Mouse (Mus musculus): ENCODE data around the gene Kmt2c. TPM values are rescaled to one million over a fixed set of nuclear protein-coding genes. Genes with fewer than 3 reads are reported as not detected.

Kmt2c gene
- polyA plus RNA-seq, 1 experiment from 2014 or later, result 14.7 TPM

DNA sequence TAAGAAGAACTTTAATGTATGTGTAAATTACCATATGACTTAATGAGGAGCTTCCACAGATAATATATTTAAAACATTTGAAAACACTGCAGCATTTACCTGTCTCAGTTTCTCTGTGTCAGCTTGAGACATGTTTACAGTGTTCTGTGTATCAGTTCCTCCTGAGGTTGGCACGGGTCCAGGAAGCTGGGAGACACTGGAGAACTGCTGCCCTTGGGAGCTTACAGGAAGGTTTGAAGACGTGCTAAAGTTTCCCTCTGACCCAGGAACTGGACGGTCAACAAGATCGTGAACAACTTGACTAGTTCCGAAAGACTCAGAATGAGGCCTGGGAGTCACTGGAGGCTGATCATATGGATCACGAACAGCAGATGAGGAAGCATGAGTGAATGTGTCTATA lies 184.7 kb downstream of the Kmt2c start:
- ATAC-seq (ENCODE audit: low FRiP score, low read depth), result no peak
- Histone ChIP-seq H3K9ac (no peak overlapping the region), H3K9me3 (no peaks in the 10 kb centered on the region), H3K4me1 (replicated peaks) (no peaks in the 10 kb centered on the region), H3K36me3 (peaks cover 66% of the 10 kb centered on the region), H3K4me2 (no peak overlapping the region), H3K27me3 (no peaks in the 10 kb centered on the region), H3K4me3 (no peak overlapping the region), H3K27ac (replicated peaks) (no peak overlapping the region)
- 90% methylated on average over 6 of the region's 6 CpGs for WGBS

DNA sequence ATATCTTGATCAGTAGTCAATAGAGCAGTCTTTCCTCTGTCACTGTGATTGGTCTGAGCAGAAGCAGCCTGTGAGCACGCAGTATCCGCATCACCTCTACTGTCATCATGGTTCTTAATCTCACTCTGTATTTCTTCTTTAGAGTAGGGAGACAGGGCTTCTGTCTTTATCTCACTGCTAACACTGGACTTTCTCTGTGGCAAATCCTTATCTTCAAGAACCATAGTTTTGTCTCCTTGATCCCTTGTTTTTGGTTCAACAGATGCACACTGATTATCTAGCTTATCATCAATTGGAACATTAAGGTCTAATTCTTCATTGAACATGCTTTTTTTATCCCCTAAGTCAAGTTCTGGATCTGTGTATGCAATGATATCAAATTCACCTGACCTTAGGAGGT lies 188.4 kb downstream of the Kmt2c start:
- no peaks in the 10 kb centered on the region for H3K9me3 ChIP-seq
- H3K4me1 ChIP-seq (replicated peaks), result no peaks in the 10 kb centered on the region
- H3K36me3 ChIP-seq, result peaks cover 55% of the 10 kb centered on the region
- H3K4me2 ChIP-seq, result no peak overlapping the region
- no peaks in the 10 kb centered on the region for H3K27me3 ChIP-seq
- no peak for ATAC-seq (ENCODE audit: low FRiP score, low read depth)
- H3K4me3 ChIP-seq, result no peak overlapping the region
- WGBS, result 97% methylated on average over 2 of the region's 2 CpGs
- no peak overlapping the region for H3K27ac ChIP-seq (replicated peaks)
- no peak overlapping the region for H3K9ac ChIP-seq

DNA sequence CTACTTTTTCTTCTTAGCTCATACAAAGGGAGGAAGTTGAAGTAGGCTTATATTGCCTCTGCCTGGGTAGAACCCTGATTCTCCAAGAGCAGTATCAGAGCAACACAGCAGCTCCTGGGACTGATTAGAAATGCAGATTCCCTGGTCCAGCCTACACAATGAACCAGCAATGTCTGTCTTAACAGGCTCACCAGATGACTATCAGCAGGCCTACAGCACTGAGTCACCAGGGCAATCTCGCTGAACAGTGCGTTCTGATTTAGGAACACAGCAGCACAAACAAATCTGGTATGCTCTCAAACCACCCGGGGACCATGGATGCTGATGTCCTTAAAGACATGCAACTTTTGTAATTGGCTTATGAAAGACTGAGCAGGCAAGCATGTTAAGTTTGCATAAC lies 201.8 kb downstream of the Kmt2c start:
- Histone ChIP-seq H3K9ac (no peak overlapping the region), H3K9me3 (no peaks in the 10 kb centered on the region), H3K4me3 (no peak overlapping the region), H3K4me2 (no peak overlapping the region), H3K4me1 (replicated peaks) (0 out of 2 replicates have a peak, but pooled peaks cover 3% of the 10 kb centered on the region), H3K27me3 (no peaks in the 10 kb centered on the region), H3K27ac (replicated peaks) (no peak overlapping the region), H3K36me3 (peaks cover 35% of the 10 kb centered on the region)
- 40% methylated on average over 3 of the region's 3 CpGs for WGBS
- ATAC-seq (ENCODE audit: low FRiP score, low read depth), result no peak

DNA sequence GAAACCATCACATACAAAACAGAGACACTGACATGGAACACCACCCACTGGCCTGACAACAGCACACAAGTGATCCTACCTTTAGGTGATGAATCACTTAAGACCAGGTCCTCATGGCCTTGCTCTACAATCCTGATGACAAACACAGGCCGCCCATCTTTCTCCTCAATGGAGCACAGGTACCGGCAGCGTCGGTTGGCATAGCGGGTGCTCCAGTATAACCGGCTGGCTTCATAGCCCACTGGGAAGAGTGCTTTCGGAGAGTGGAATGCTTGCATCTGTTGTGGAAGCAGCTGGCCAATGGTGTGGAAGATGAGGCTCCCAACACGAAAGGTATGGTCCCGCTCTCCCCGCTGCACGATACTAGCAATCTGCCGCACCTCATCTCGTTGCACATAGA lies 214.6 kb downstream of the Kmt2c start:
- peaks cover 79% of the 10 kb centered on the region for H3K36me3 ChIP-seq

DNA sequence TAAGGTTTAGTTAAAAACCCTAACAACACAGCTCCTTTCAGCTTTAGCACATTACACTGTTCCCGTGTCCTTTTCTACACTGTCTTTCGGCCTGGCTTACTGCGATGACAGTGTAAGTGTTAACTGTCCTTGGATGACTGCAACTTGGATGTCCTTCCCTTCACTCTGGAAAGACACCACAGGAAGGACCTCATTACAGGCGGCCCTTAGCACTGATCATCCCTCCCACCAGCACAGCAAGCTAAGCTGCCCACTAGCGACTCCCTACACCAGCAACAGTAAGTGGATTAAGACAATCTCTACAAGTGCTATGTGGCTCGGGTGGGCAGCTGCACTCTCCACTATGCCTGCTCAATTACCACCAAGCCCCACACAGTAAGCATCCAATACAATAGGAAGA lies 222.2 kb downstream of the Kmt2c start:
- Histone ChIP-seq H3K4me3 (no peak overlapping the region), H3K27me3 (no peaks in the 10 kb centered on the region), H3K36me3 (peaks cover 68% of the 10 kb centered on the region), H3K9me3 (no peaks in the 10 kb centered on the region), H3K27ac (replicated peaks) (no peak overlapping the region), H3K4me1 (replicated peaks) (no peaks in the 10 kb centered on the region), H3K9ac (no peak overlapping the region), H3K4me2 (no peak overlapping the region)
- 86% methylated on average over 6 of the region's 6 CpGs for WGBS
- no peak for ATAC-seq (ENCODE audit: low FRiP score, low read depth)

More for the DNA sequence above, 214.6 kb downstream of the Kmt2c start:
- H3K4me1 ChIP-seq (replicated peaks), result no peaks in the 10 kb centered on the region
- H3K9me3 ChIP-seq, result no peaks in the 10 kb centered on the region
- H3K4me2 ChIP-seq, result no peak overlapping the region
- no peak overlapping the region for H3K27ac ChIP-seq (replicated peaks)
- H3K4me3 ChIP-seq, result no peak overlapping the region
- ATAC-seq (ENCODE audit: low FRiP score, low read depth), result no peak
- WGBS, result 97% methylated on average over 13 of the region's 13 CpGs
- H3K27me3 ChIP-seq, result no peaks in the 10 kb centered on the region
- H3K9ac ChIP-seq, result no peak overlapping the region

DNA sequence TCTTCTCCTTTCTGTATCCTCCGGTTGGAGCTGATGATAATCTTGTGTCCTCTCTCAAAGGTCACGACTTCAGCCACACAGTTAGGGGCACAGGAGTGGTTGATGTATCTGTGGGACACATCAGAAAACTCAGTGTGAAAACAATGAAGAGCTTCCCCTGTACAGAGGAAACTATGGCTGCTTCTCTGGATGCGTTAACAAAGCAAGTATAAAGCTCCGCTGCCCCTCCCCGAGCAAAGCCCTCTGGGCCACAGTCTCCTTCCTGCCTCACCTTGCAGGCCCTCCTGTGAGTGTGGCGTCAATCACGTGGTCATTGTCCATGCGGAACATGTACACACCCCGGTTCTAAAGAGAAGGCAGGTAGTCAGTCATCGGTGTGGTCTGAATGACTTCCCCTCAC lies 223.0 kb downstream of the Kmt2c start:
- H3K4me2 ChIP-seq, result no peak overlapping the region
- ATAC-seq (ENCODE audit: low FRiP score, low read depth), result no peak
- H3K27me3 ChIP-seq, result no peaks in the 10 kb centered on the region
- H3K27ac ChIP-seq (replicated peaks), result no peak overlapping the region
- WGBS, result 90% methylated on average over 10 of the region's 10 CpGs
- no peak overlapping the region for H3K4me3 ChIP-seq
- no peaks in the 10 kb centered on the region for H3K4me1 ChIP-seq (replicated peaks)
- H3K36me3 ChIP-seq, result peaks cover 66% of the 10 kb centered on the region
- H3K9ac ChIP-seq, result no peak overlapping the region
- no peaks in the 10 kb centered on the region for H3K9me3 ChIP-seq

DNA sequence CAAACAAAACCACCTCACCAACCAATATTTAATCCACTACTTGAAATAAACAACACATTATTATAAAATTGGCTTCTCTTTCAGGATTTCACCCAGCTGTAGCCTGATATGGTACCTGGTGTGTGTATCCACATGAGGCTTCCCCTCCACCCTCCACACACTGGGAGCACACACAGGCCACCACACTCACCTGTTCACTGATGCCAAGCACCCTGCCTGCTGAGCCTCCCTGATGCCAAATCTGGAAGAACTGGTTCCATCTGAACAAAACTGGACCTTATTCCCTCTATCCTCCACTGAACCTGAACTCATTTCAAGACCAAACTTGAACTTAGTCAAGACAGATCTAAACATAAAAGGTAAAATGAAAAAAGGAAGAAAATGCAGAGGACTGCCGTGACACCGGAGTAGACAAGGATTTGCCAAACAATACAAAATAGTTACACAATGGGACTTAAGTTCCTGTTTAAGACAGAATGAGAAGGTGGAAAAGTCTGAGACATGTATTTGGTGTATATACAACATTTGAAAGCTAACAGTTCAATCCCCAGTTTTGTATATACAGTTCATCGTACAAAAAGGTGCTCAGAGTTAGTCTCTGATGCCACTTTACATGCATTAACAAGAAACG lies 230.2 kb downstream of the Kmt2c start:
- H3K27me3 ChIP-seq, result no peaks in the 10 kb centered on the region
- 96% methylated on average over 4 of the region's 4 CpGs for WGBS
- no peak overlapping the region for H3K4me2 ChIP-seq

DNA sequence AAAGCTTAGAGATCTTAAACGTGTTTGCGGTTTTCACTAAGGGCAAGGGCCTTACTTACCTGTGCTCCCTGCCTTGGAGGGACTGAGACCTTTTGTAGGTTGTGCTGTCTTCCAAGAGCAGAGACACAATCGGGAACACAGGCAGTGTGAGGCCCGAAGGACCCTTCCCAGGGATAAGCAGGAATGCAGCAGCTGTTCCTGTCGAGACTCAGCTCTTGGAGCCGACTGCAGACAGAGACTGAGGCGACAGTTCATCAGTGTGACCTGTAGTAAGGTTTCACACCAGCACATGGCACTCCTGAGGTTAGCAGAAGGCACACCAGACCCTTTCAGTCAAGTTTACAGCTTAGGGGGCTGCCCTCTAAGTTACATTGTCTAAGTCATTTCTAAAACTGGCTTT lies 236.3 kb downstream of the Kmt2c start:
- no peaks in the 10 kb centered on the region for H3K9me3 ChIP-seq
- no peak overlapping the region for H3K4me3 ChIP-seq
- H3K9ac ChIP-seq, result no peak overlapping the region
- ATAC-seq (ENCODE audit: low FRiP score, low read depth), result no peak
- no peak overlapping the region for H3K4me2 ChIP-seq
- H3K4me1 ChIP-seq (replicated peaks), result no peaks in the 10 kb centered on the region
- H3K27me3 ChIP-seq, result no peaks in the 10 kb centered on the region
- peaks cover 85% of the 10 kb centered on the region for H3K36me3 ChIP-seq
- H3K27ac ChIP-seq (replicated peaks), result no peak overlapping the region
- WGBS, result 91% methylated on average over 7 of the region's 7 CpGs

More for the DNA sequence above, 230.2 kb downstream of the Kmt2c start:
- Histone ChIP-seq H3K4me3 (no peak overlapping the region), H3K9ac (no peak overlapping the region), H3K36me3 (peaks cover 70% of the 10 kb centered on the region), H3K4me1 (replicated peaks) (no peaks in the 10 kb centered on the region), H3K9me3 (no peaks in the 10 kb centered on the region), H3K27ac (replicated peaks) (no peak overlapping the region)
- ATAC-seq (ENCODE audit: low FRiP score, low read depth), result no peak

DNA sequence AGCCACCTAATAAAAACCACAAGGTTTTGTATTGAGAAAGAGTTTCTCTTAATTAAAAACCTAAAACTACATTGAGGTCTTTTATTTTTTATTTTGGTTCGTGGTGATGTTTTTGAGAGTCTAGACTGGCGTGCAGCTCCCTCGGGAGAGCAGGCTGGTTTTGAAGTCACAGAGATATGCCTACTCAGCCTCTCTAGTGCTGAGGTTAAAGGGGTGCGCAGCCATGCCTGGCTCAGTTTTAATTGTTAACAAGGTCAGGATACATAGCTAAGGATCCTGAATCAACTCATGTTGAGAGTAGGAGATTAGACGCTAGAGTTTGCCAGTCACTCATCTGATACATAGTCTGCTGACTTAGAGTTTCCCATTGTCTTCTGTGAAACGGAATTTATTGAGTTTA lies 237.1 kb downstream of the Kmt2c start:
- no peak for ATAC-seq (ENCODE audit: low FRiP score, low read depth)
- no peaks in the 10 kb centered on the region for H3K9me3 ChIP-seq
- no peak overlapping the region for H3K4me3 ChIP-seq
- H3K27me3 ChIP-seq, result no peaks in the 10 kb centered on the region
- no peaks in the 10 kb centered on the region for H3K4me1 ChIP-seq (replicated peaks)
- H3K4me2 ChIP-seq, result no peak overlapping the region
- H3K9ac ChIP-seq, result no peak overlapping the region
- WGBS, result 88% methylated on average over 6 of the region's 6 CpGs
- no peak overlapping the region for H3K27ac ChIP-seq (replicated peaks)
- peaks cover 85% of the 10 kb centered on the region for H3K36me3 ChIP-seq

DNA sequence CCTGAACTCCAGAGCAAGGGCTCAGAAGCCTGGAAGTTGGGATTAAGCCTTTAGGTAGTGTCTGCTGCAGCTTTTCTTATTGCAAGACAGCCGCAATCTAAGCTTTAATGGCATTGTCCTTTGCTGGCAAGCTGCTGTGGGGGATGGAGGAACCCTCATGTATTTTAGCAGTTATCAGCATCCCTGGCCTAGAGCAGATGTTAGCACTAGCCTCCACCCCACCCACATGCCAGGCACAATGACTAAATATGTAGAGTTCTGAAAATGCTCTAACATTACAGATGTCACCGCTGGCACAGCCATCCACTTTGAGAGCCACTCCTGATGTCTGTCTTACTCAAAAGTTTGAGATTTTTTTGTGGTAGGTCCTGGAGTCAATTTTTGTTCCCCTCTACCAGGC lies 241.9 kb downstream of the Kmt2c start:
- Histone ChIP-seq H3K4me3 (no peak overlapping the region), H3K27ac (replicated peaks) (no peak overlapping the region), H3K9ac (no peak overlapping the region), H3K9me3 (no peaks in the 10 kb centered on the region), H3K27me3 (no peaks in the 10 kb centered on the region), H3K4me2 (no peak overlapping the region), H3K36me3 (peaks cover 76% of the 10 kb centered on the region), H3K4me1 (replicated peaks) (no peaks in the 10 kb centered on the region)
- 86% methylated on average over 2 of the region's 2 CpGs for WGBS
- ATAC-seq (ENCODE audit: low FRiP score, low read depth), result no peak

DNA sequence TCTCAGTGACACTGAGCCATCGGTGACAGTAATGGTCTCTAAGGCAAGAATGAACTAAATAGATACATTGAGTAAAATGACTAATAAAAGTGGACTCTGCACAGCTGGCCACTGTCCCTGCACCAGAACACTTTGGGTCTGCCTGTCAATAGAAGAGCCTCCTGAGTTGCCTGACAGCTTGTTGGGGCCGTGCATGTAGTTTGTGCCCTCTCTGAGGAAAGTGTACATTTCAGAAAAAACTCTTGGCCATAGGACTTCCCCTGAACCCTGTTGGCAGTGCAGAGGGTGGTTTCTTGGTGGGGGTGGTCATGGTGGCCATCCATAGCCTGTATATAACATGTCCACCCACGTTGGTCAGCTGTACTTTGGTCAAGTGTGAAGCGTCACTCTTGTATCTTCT lies 244.1 kb downstream of the Kmt2c start:
- Histone ChIP-seq H3K9ac (no peak overlapping the region), H3K27me3 (no peaks in the 10 kb centered on the region), H3K27ac (replicated peaks) (no peak overlapping the region), H3K4me2 (no peak overlapping the region), H3K9me3 (no peaks in the 10 kb centered on the region), H3K4me3 (no peak overlapping the region), H3K36me3 (peaks cover 81% of the 10 kb centered on the region), H3K4me1 (replicated peaks) (no peaks in the 10 kb centered on the region)
- 98% methylated on average over 4 of the region's 4 CpGs for WGBS
- no peak for ATAC-seq (ENCODE audit: low FRiP score, low read depth)

DNA sequence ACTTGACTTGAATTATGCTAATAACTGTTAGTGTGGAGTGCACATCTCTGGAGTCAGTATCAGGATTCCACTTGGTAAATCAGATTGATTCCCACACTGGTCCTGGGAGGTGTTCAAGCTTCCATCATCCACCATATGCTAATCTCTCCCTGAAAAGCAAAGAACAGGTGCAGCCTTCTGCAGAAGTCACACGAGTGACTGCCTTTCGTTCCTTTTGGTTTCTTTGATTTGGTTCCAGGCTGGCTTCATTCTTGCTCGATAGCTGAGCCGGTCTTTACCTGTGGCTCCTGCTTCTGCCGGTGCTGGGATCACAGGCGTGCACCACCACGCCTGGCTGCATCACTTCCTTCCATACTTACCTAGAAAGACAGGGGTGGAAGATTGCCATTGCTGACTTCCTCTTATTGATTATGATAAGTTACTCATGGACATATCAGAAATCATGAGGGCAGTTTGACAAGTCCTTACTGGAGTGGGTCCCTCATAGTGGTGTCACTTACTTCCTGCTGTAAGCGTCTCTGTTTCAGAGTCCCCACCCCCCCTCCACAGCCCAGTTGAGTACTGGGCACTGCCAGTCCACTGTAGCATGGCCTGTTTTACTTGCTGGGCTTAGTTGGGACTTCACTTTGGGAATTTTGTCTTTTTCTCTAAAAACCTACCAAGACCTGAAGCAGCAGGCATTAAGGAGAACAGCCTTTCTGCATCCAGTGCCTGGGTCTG lies 245.6 kb downstream of the Kmt2c start:
- Histone ChIP-seq H3K36me3 (peaks cover 71% of the 10 kb centered on the region), H3K27ac (replicated peaks) (no peak overlapping the region)
- WGBS, result 93% methylated on average over 8 of the region's 8 CpGs

DNA sequence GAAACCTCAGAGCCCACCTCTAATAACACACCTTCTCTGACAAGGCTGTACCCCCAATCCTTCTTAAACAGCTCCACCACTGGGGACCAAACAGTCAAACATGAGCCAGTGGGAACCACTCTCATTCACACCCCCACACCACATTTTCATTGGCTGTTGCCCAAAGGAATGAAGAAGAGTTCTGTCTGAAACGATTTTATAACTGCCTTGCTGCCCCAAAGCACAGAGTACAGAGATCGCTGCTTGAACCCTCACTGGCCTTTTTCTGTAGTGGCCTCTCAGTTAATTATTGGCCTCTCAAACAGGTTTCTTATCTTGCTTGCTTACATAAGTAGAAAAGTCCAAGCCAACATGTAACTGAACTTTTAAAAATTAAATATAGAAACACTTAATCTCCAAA lies 246.2 kb downstream of the Kmt2c start:
- Histone ChIP-seq H3K27me3 (no peaks in the 10 kb centered on the region), H3K27ac (replicated peaks) (no peak overlapping the region), H3K4me2 (no peak overlapping the region), H3K9me3 (no peaks in the 10 kb centered on the region), H3K36me3 (peaks cover 65% of the 10 kb centered on the region), H3K4me1 (replicated peaks) (no peaks in the 10 kb centered on the region), H3K4me3 (no peak overlapping the region), H3K9ac (no peak overlapping the region)
- WGBS, result 82% methylated on average over 2 of the region's 2 CpGs
- no peak for ATAC-seq (ENCODE audit: low FRiP score, low read depth)

More for the DNA sequence above, 245.6 kb downstream of the Kmt2c start:
- Histone ChIP-seq H3K4me3 (no peak overlapping the region), H3K4me1 (replicated peaks) (no peaks in the 10 kb centered on the region), H3K4me2 (no peak overlapping the region), H3K27me3 (no peaks in the 10 kb centered on the region), H3K9me3 (no peaks in the 10 kb centered on the region), H3K9ac (no peak overlapping the region)
- ATAC-seq (ENCODE audit: low FRiP score, low read depth), result no peak

Measured in hindbrain, embryonic 15.5 days (tissue).